Mouse (Mus musculus): Measurements from ENCODE around the gene Cdh24. TPM values are rescaled to one million over a fixed set of nuclear protein-coding genes. Genes with fewer than 3 reads are reported as not detected.
A peak's percentile ranks its signal among the peaks of the same experiment; 100 is the strongest.

Gene Cdh24
- polyA plus RNA-seq, 1 experiment from 2014 or later: 11.8 TPM

GRCm38 (mm10) chr14:54664477-54665222 is 23.5 kb upstream of the Cdh24 start:
- no peak overlapping the region for H3K4me3 ChIP-seq (replicated peaks)
- no peak for ATAC-seq (ENCODE audit: insufficient number of reproducible peaks, insufficient read depth, low FRiP score, low TSS enrichment, low read depth)
- no peak overlapping the region for H3K9ac ChIP-seq (replicated peaks)
- H3K9me3 ChIP-seq: no peaks in the 10 kb centered on the region
- no peak overlapping the region for H3K4me2 ChIP-seq
- H3K27ac ChIP-seq: no peak overlapping the region
- H3K4me1 ChIP-seq (replicated peaks): no peaks in the 10 kb centered on the region
- H3K27me3 ChIP-seq: no peaks in the 10 kb centered on the region
- 89% methylated on average over 10 of the region's 10 CpGs for WGBS
- H3K36me3 ChIP-seq: peaks cover 98% of the 10 kb centered on the region

- no peaks in the 10 kb centered on the region for H3K27me3 ChIP-seq
- no peaks in the 10 kb centered on the region for H3K4me1 ChIP-seq (replicated peaks)
- H3K4me3 ChIP-seq (replicated peaks): no peak overlapping the region
- H3K27ac ChIP-seq: no peak overlapping the region
- no peaks in the 10 kb centered on the region for H3K9me3 ChIP-seq
- no peak overlapping the region for H3K4me2 ChIP-seq
- WGBS: 86% methylated on average over 2 of the region's 2 CpGs
- no peak overlapping the region for H3K9ac ChIP-seq (replicated peaks)
- ATAC-seq (ENCODE audit: insufficient number of reproducible peaks, insufficient read depth, low FRiP score, low TSS enrichment, low read depth): no peak
- H3K36me3 ChIP-seq: peaks cover 100% of the 10 kb centered on the region
These were observed 18.8 kb upstream of the Cdh24 start for GRCm38 (mm10) chr14:54660009-54660408.

GRCm38 (mm10) chr14:54653496-54653895 is 12.3 kb upstream of the Cdh24 start:
- Histone ChIP-seq H3K36me3 (peaks cover 69% of the 10 kb centered on the region), H3K27me3 (no peaks in the 10 kb centered on the region), H3K4me1 (replicated peaks) (peaks cover 39% of the 10 kb centered on the region), H3K4me2 (peak overlapping the region; percentile 76), H3K9me3 (no peaks in the 10 kb centered on the region), H3K4me3 (replicated peaks) (peak overlapping the region; percentile 64), H3K27ac (peak overlapping the region; percentile 86), H3K9ac (replicated peaks) (peak overlapping the region; percentile 89)
- ATAC-seq (ENCODE audit: insufficient number of reproducible peaks, insufficient read depth, low FRiP score, low TSS enrichment, low read depth): peak; percentile 78
- 2% methylated on average over 12 of the region's 12 CpGs for WGBS

- Histone ChIP-seq H3K27me3 (no peaks in the 10 kb centered on the region), H3K9ac (replicated peaks) (peak overlapping the region; percentile 89), H3K9me3 (no peaks in the 10 kb centered on the region), H3K4me3 (replicated peaks) (peak overlapping the region; percentile 64), H3K36me3 (peaks cover 69% of the 10 kb centered on the region), H3K27ac (peak overlapping the region; percentile 86), H3K4me2 (peak overlapping the region; percentile 76), H3K4me1 (replicated peaks) (peaks cover 39% of the 10 kb centered on the region)
- WGBS: 0% methylated on average over 7 of the region's 7 CpGs
- no peak for ATAC-seq (ENCODE audit: insufficient number of reproducible peaks, insufficient read depth, low FRiP score, low TSS enrichment, low read depth)
These were observed 11.6 kb upstream of the Cdh24 start for GRCm38 (mm10) chr14:54652787-54653186.

- WGBS: 81% methylated on average over 4 of the region's 4 CpGs
- no peaks in the 10 kb centered on the region for H3K9me3 ChIP-seq
- peaks cover 69% of the 10 kb centered on the region for H3K36me3 ChIP-seq
- 0 out of 2 replicates have a peak overlapping the region, but pooled peaks have one; percentile 2 for H3K4me3 ChIP-seq (replicated peaks)
- no peak for ATAC-seq (ENCODE audit: insufficient number of reproducible peaks, insufficient read depth, low FRiP score, low TSS enrichment, low read depth)
- peak overlapping the region; percentile 41 for H3K27ac ChIP-seq
- H3K4me2 ChIP-seq: peak overlapping the region; percentile 76
- H3K27me3 ChIP-seq: no peaks in the 10 kb centered on the region
- no peak overlapping the region for H3K9ac ChIP-seq (replicated peaks)
- peaks cover 39% of the 10 kb centered on the region for H3K4me1 ChIP-seq (replicated peaks)
These were observed 10.4 kb upstream of the Cdh24 start for GRCm38 (mm10) chr14:54651556-54651955.

GRCm38 (mm10) chr14:54650621-54651454 is 9.7 kb upstream of the Cdh24 start:
- H3K36me3 ChIP-seq: peaks cover 69% of the 10 kb centered on the region
- H3K27me3 ChIP-seq: no peaks in the 10 kb centered on the region
- peaks cover 39% of the 10 kb centered on the region for H3K4me1 ChIP-seq (replicated peaks)
- WGBS: 65% methylated on average over 23 of the region's 23 CpGs
- no peaks in the 10 kb centered on the region for H3K9me3 ChIP-seq
- 0 out of 2 replicates have a peak overlapping the region, but pooled peaks have one; percentile 76 for H3K4me2 ChIP-seq
- no peak for ATAC-seq (ENCODE audit: insufficient number of reproducible peaks, insufficient read depth, low FRiP score, low TSS enrichment, low read depth)
- H3K27ac ChIP-seq: peak overlapping the region; percentile 41; the same call in 1 of the 2 replicates
- 0 out of 2 replicates have a peak overlapping the region, but pooled peaks have one; percentile 2 for H3K4me3 ChIP-seq (replicated peaks)
- H3K9ac ChIP-seq (replicated peaks): no peak overlapping the region

- H3K9ac ChIP-seq (replicated peaks): no peak overlapping the region
- no peak overlapping the region for H3K4me3 ChIP-seq (replicated peaks)
- ATAC-seq (ENCODE audit: insufficient number of reproducible peaks, insufficient read depth, low FRiP score, low TSS enrichment, low read depth): no peak
- H3K36me3 ChIP-seq: peaks cover 85% of the 10 kb centered on the region
- H3K9me3 ChIP-seq: no peaks in the 10 kb centered on the region
- H3K4me2 ChIP-seq: no peak overlapping the region
- H3K4me1 ChIP-seq (replicated peaks): peaks cover 33% of the 10 kb centered on the region
- WGBS: 87% methylated on average over 4 of the region's 4 CpGs
- H3K27ac ChIP-seq: no peak overlapping the region
- H3K27me3 ChIP-seq: no peaks in the 10 kb centered on the region
These were observed 6.7 kb upstream of the Cdh24 start for GRCm38 (mm10) chr14:54647900-54648299.

GRCm38 (mm10) chr14:54646898-54647636 is 5.9 kb upstream of the Cdh24 start:
- H3K4me2 ChIP-seq: no peak overlapping the region
- no peak for ATAC-seq (ENCODE audit: insufficient number of reproducible peaks, insufficient read depth, low FRiP score, low TSS enrichment, low read depth)
- H3K4me1 ChIP-seq (replicated peaks): peaks cover 26% of the 10 kb centered on the region
- no peak overlapping the region for H3K9ac ChIP-seq (replicated peaks)
- WGBS: 97% methylated on average over 8 of the region's 8 CpGs
- H3K27me3 ChIP-seq: no peaks in the 10 kb centered on the region
- H3K4me3 ChIP-seq (replicated peaks): no peak overlapping the region
- no peaks in the 10 kb centered on the region for H3K9me3 ChIP-seq
- peaks cover 93% of the 10 kb centered on the region for H3K36me3 ChIP-seq
- no peak overlapping the region for H3K27ac ChIP-seq

- no peak overlapping the region for H3K9ac ChIP-seq (replicated peaks)
- no peaks in the 10 kb centered on the region for H3K27me3 ChIP-seq
- H3K4me2 ChIP-seq: no peak overlapping the region
- WGBS: 93% methylated on average over 17 of the region's 17 CpGs
- no peak overlapping the region for H3K27ac ChIP-seq
- no peak for ATAC-seq (ENCODE audit: insufficient number of reproducible peaks, insufficient read depth, low FRiP score, low TSS enrichment, low read depth)
- H3K4me1 ChIP-seq (replicated peaks): peaks cover 20% of the 10 kb centered on the region
- no peaks in the 10 kb centered on the region for H3K9me3 ChIP-seq
- no peak overlapping the region for H3K4me3 ChIP-seq (replicated peaks)
- H3K36me3 ChIP-seq: peaks cover 90% of the 10 kb centered on the region
These were observed 5.3 kb upstream of the Cdh24 start for GRCm38 (mm10) chr14:54646455-54646854.

- WGBS: 92% methylated on average over 9 of the region's 9 CpGs
- Histone ChIP-seq H3K4me3 (replicated peaks) (no peak overlapping the region), H3K4me2 (no peak overlapping the region), H3K27me3 (no peaks in the 10 kb centered on the region), H3K4me1 (replicated peaks) (peaks cover 17% of the 10 kb centered on the region), H3K9ac (replicated peaks) (no peak overlapping the region), H3K9me3 (no peaks in the 10 kb centered on the region), H3K27ac (no peak overlapping the region), H3K36me3 (peaks cover 72% of the 10 kb centered on the region)
- no peak for ATAC-seq (ENCODE audit: insufficient number of reproducible peaks, insufficient read depth, low FRiP score, low TSS enrichment, low read depth)
These were observed 3.1 kb upstream of the Cdh24 start for GRCm38 (mm10) chr14:54644294-54644693.

- Histone ChIP-seq H3K4me3 (replicated peaks) (no peak overlapping the region), H3K36me3 (peaks cover 73% of the 10 kb centered on the region), H3K27me3 (no peaks in the 10 kb centered on the region), H3K9me3 (no peaks in the 10 kb centered on the region), H3K27ac (no peak overlapping the region), H3K9ac (replicated peaks) (no peak overlapping the region), H3K4me1 (replicated peaks) (peaks cover 18% of the 10 kb centered on the region), H3K4me2 (no peak overlapping the region)
- no peak for ATAC-seq (ENCODE audit: insufficient number of reproducible peaks, insufficient read depth, low FRiP score, low TSS enrichment, low read depth)
- WGBS: 95% methylated on average over 2 of the region's 2 CpGs
These were observed 1.8 kb upstream of the Cdh24 start for GRCm38 (mm10) chr14:54643011-54643410.

Measured in limb, embryonic 12.5 days (tissue).